Comparison of ENCODE assay signal across 7 mouse cellular contexts in the genomic region with DNA sequence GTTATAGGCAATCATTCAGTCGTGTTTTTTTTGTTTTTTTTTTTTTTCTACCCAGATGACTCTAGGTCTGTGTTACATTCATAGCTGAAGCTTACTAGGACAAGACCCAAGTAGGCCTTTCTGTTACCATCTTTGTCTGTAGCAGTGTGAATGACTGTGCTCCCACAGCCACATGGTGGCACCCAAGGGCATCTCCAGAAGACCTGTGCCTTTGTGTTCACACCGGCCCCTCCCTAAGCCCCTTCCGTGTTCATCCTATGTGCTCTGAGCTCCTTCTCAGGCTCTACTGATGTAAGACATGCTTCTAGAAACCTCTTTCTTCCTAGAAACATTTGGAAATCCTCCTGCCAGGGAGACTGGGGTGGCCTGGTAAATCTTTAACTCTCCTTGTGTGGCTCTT. TPM values are rescaled to one million over a fixed set of nuclear protein-coding genes. Genes with fewer than 3 reads are reported as not detected.
A peak's percentile ranks its signal among the peaks of the same experiment; 100 is the strongest.
DNase-seq lines count a peak whose midpoint lies in the region; ATAC-seq lines count a peak whose summit lies in the region.

Gene Gimap8 (plus strand): TSS at position 240 of the 400 bp plus-strand sequence.

- H3K27ac ChIP-seq in heart, embryonic 10.5 days: peak within 1 kb of the TSS; percentile 17; the same call in 1 of the 2 replicates

- no peaks in the 10 kb centered on the region for H3K36me3 ChIP-seq in heart, embryonic 10.5 days

- no peak within 1 kb of the TSS for H3K4me3 ChIP-seq in heart, embryonic 10.5 days

- no peaks in the 10 kb centered on the region for H3K4me1 ChIP-seq in heart, embryonic 10.5 days

- peak; percentile 82 to 88 for DNase-seq in CD8-positive naive resting alpha-beta T cell, adult 2 months (ENCODE audit: low read depth in 2 of 2, low spot score in 2 of 2)
- peak; percentile 92 for DNase-seq in T-cell, adult 2 months (ENCODE audit: low spot score)
- DNase-seq in heart, embryonic 10.5 days (ENCODE audit: low spot score): peak; percentile 75
- peak; percentile 80 to 87 for DNase-seq in kidney, postnatal 25 days
- no peak for DNase-seq in urinary bladder, adult 18-20 months (ENCODE audit: low spot score in 2 of 2)
- DNase-seq in layer of hippocampus, postnatal 25 days (ENCODE audit: extremely low spot score in 1 of 2, low spot score in 1 of 2): no peak

- H3K9me3 ChIP-seq in heart, embryonic 10.5 days: no peaks in the 10 kb centered on the region

- 43% methylated on average over 3 of the region's 3 CpGs for WGBS in heart, embryonic 10.5 days

- H3K27me3 ChIP-seq in heart, embryonic 10.5 days (ENCODE audit: insufficient read depth, poor library complexity, severe bottlenecking): no peaks in the 10 kb centered on the region

- peak; percentile 89; the same call in 1 of the 2 replicates for ATAC-seq in neutrophil, adult 5-6 weeks (ENCODE audit: extremely low read depth, insufficient number of reproducible peaks, low FRiP score, poor library complexity, severe bottlenecking)

RNA-seq across cellular contexts. Expression of gene Gimap8, which starts in this region (rescaled TPM):
- 0.70 and 0.87 TPM in 2 replicates for polyA plus RNA-seq in heart, embryonic 10.5 days (2016; fragmentation: Nextera tagmentation; extraction: Ambion mirVana)
- total RNA-seq in neutrophil, adult 5-6 weeks (2017): 270 and 290 TPM in 2 replicates
- total RNA-seq in layer of hippocampus, postnatal 25 days (2021): under 1 TPM; 0.64 to 0.66 TPM

Comparison
In these comparisons a context has a peak if more than half of its experiments do, and no peak if none do; other contexts are left out.
1. RNA of gene Gimap8 (total RNA-seq): 270 to 290 TPM in neutrophil, adult 5-6 weeks; 0.64 to 0.66 TPM in layer of hippocampus, postnatal 25 days; every median in the first group is over 100 times any median in the second.
2. Peak in DNase-seq and H3K27ac ChIP-seq in heart, embryonic 10.5 days; RNA of the gene not detected or under 1 TPM.
3. DNase-seq: peak in CD8-positive naive resting alpha-beta T cell, adult 2 months (2 of 2), T-cell, adult 2 months (single experiment) and kidney, postnatal 25 days (2 of 2); none in urinary bladder, adult 18-20 months (0 of 2) and layer of hippocampus, postnatal 25 days (0 of 2).